Mouse (Mus musculus) heart, embryonic 13.5 days (tissue): Measurements from ENCODE around the gene H2-Ab1. TPM values are rescaled to one million over a fixed set of nuclear protein-coding genes. Genes with fewer than 3 reads are reported as not detected.

Experiments used
- ATAC-seq: fragments of 200-750 bp; cut with Nextera tagmentation; 2 replicates; pipeline ENCODE4 v1.8.0; 2017; ENCODE audit warnings: moderate TSS enrichment; ENCODE audit not compliant: insufficient number of reproducible peaks, low FRiP score, low TSS enrichment; ENCODE audit errors: extremely low read depth
- H3K27ac ChIP-seq: fragments of 300-500 bp; sonication (generic); replicated peaks from 2 replicates; pipeline ENCODE4 v1.5.1; 2015; ENCODE audit warnings: moderate library complexity, mild to moderate bottlenecking, inconsistent platforms
- H3K27me3 ChIP-seq: fragments of 300-500 bp; sonication (generic); replicated peaks from 2 replicates; pipeline ENCODE4 v1.6.1; 2015; ENCODE audit warnings: mild to moderate bottlenecking, inconsistent platforms
- H3K36me3 ChIP-seq: fragments of 300-500 bp; sonication (generic); 2 replicates; pipeline ENCODE4 v1.6.1; 2015; ENCODE audit warnings: mild to moderate bottlenecking, inconsistent platforms
- H3K4me1 ChIP-seq: fragments of 300-500 bp; sonication (generic); 2 replicates; pipeline ENCODE4 v1.6.1; 2015; ENCODE audit warnings: inconsistent platforms
- H3K4me2 ChIP-seq: fragments of 300-500 bp; sonication (generic); 2 replicates; pipeline ENCODE4 v1.6.1; 2015; ENCODE audit warnings: inconsistent platforms, mild to moderate bottlenecking, moderate library complexity
- H3K4me3 ChIP-seq: fragments of 300-500 bp; sonication (generic); 2 replicates; pipeline ENCODE4 v1.5.1; 2015; ENCODE audit warnings: moderate library complexity, mild to moderate bottlenecking, inconsistent platforms
- H3K9ac ChIP-seq: fragments of 300-500 bp; sonication (generic); 2 replicates; pipeline ENCODE4 v1.6.1; 2015; ENCODE audit warnings: inconsistent platforms, mild to moderate bottlenecking, moderate library complexity
- H3K9me3 ChIP-seq: fragments of 300-500 bp; sonication (generic); 2 replicates; pipeline ENCODE4 v1.6.1; 2016; ENCODE audit warnings: inconsistent platforms
- WGBS: fragments of 180-500 bp; shearing (Covaris S2); methylation state at CpG from one replicate; pipeline ENCODE4 v1.1.7; 2015; ENCODE audit warnings: mixed read lengths; 5-methylcytosine and 5-hydroxymethylcytosine counted together
- polyA plus RNA-seq: library from polyadenylated mRNA; unstranded; fragments of >200 nt; fragmentation: Nextera tagmentation; extraction: Ambion mirVana; gene quantifications from 2 replicates; pipeline ENCODE4 v1.2.1, GENCODE M21; 2015

The H2-Ab1 gene
- polyA plus RNA-seq, 1 experiment from 2014 or later, result 13.0 TPM

GRCm38 (mm10) chr17:34295891-34296794 lies 38.7 kb downstream of the H2-Ab1 start:
- no peak for ATAC-seq
- Histone ChIP-seq H3K4me1 (peaks cover 3% of the 10 kb centered on the region; the same call in 1 of the 2 replicates), H3K9me3 (no peaks in the 10 kb centered on the region), H3K4me2 (peak overlapping the region; percentile 69), H3K27me3 (peaks cover 25% of the 10 kb centered on the region), H3K36me3 (no peaks in the 10 kb centered on the region), H3K4me3 (peak overlapping the region; percentile 43), H3K27ac (no peak overlapping the region), H3K9ac (0 out of 2 replicates have a peak overlapping the region, but pooled peaks have one; percentile 41)
- WGBS, result 21% methylated on average over 23 of the region's 23 CpGs

GRCm38 (mm10) chr17:34299356-34299755 lies 41.9 kb downstream of the H2-Ab1 start:
- Histone ChIP-seq H3K4me1 (peaks cover 3% of the 10 kb centered on the region; the same call in 1 of the 2 replicates), H3K27ac (no peak overlapping the region), H3K27me3 (peaks cover 25% of the 10 kb centered on the region), H3K36me3 (no peaks in the 10 kb centered on the region), H3K9ac (no peak overlapping the region), H3K4me3 (no peak overlapping the region), H3K4me2 (no peak overlapping the region), H3K9me3 (no peaks in the 10 kb centered on the region)
- ATAC-seq, result no peak
- WGBS, result 59% methylated on average over 3 of the region's 3 CpGs

- peaks cover 3% of the 10 kb centered on the region; the same call in 1 of the 2 replicates for H3K4me1 ChIP-seq
- H3K4me2 ChIP-seq, result no peak overlapping the region
- no peaks in the 10 kb centered on the region for H3K36me3 ChIP-seq
- H3K4me3 ChIP-seq, result no peak overlapping the region
- H3K27me3 ChIP-seq, result peaks cover 21% of the 10 kb centered on the region
- H3K27ac ChIP-seq, result no peak overlapping the region
- WGBS, result 81% methylated on average over 8 of the region's 8 CpGs
- H3K9me3 ChIP-seq, result no peaks in the 10 kb centered on the region
- ATAC-seq, result no peak
- no peak overlapping the region for H3K9ac ChIP-seq
These were observed 42.6 kb downstream of the H2-Ab1 start for GRCm38 (mm10) chr17:34300071-34300470.

GRCm38 (mm10) chr17:34300691-34301566 lies 43.4 kb downstream of the H2-Ab1 start:
- Histone ChIP-seq H3K27ac (no peak overlapping the region), H3K36me3 (no peaks in the 10 kb centered on the region), H3K27me3 (peaks cover 18% of the 10 kb centered on the region), H3K4me1 (peaks cover under 1% of the 10 kb centered on the region; the same call in 1 of the 2 replicates), H3K4me3 (no peak overlapping the region), H3K4me2 (no peak overlapping the region), H3K9me3 (no peaks in the 10 kb centered on the region), H3K9ac (no peak overlapping the region)
- no peak for ATAC-seq
- WGBS, result 68% methylated on average over 23 of the region's 23 CpGs

- Histone ChIP-seq H3K4me1 (no peaks in the 10 kb centered on the region), H3K9me3 (no peaks in the 10 kb centered on the region), H3K27ac (no peak overlapping the region), H3K4me3 (no peak overlapping the region), H3K36me3 (no peaks in the 10 kb centered on the region), H3K4me2 (no peak overlapping the region), H3K9ac (no peak overlapping the region), H3K27me3 (peaks cover 14% of the 10 kb centered on the region)
- 83% methylated on average over 4 of the region's 4 CpGs for WGBS
- ATAC-seq, result no peak
These were observed 44.2 kb downstream of the H2-Ab1 start for GRCm38 (mm10) chr17:34301670-34302190.

GRCm38 (mm10) chr17:34303789-34304188 lies 46.3 kb downstream of the H2-Ab1 start:
- Histone ChIP-seq H3K36me3 (no peaks in the 10 kb centered on the region), H3K4me2 (no peak overlapping the region), H3K4me1 (no peaks in the 10 kb centered on the region), H3K27me3 (peaks cover 9% of the 10 kb centered on the region; the same call in 1 of the 2 replicates), H3K27ac (no peak overlapping the region), H3K9me3 (no peaks in the 10 kb centered on the region), H3K9ac (no peak overlapping the region), H3K4me3 (no peak overlapping the region)
- ATAC-seq, result no peak
- 77% methylated on average over 2 of the region's 2 CpGs for WGBS

- Histone ChIP-seq H3K36me3 (no peaks in the 10 kb centered on the region), H3K4me1 (0 out of 2 replicates have a peak, but pooled peaks cover 2% of the 10 kb centered on the region), H3K9ac (no peak overlapping the region), H3K4me3 (no peak overlapping the region), H3K27ac (no peak overlapping the region), H3K4me2 (no peak overlapping the region), H3K9me3 (no peaks in the 10 kb centered on the region), H3K27me3 (peaks cover 9% of the 10 kb centered on the region; the same call in 1 of the 2 replicates)
- ATAC-seq, result no peak
- WGBS, result 20% methylated on average over 4 of the region's 4 CpGs
These were observed 47.3 kb downstream of the H2-Ab1 start for GRCm38 (mm10) chr17:34304751-34305150.

- no peak for ATAC-seq
- no peaks in the 10 kb centered on the region for H3K9me3 ChIP-seq
These were observed 48.0 kb downstream of the H2-Ab1 start, which contains the start of gene H2-Eb1 for GRCm38 (mm10) chr17:34305380-34306030. Gene H2-Eb1, plus strand, starts transcription at chr17:34305867.

GRCm38 (mm10) chr17:34306407-34306806 lies 48.9 kb downstream of the H2-Ab1 start:
- Histone ChIP-seq H3K9me3 (no peaks in the 10 kb centered on the region), H3K9ac (no peak overlapping the region), H3K4me3 (no peak overlapping the region), H3K4me1 (peaks cover 5% of the 10 kb centered on the region; the same call in 1 of the 2 replicates), H3K4me2 (no peak overlapping the region), H3K27me3 (peaks cover 9% of the 10 kb centered on the region; the same call in 1 of the 2 replicates), H3K36me3 (no peaks in the 10 kb centered on the region), H3K27ac (no peak overlapping the region)
- ATAC-seq, result no peak
- 69% methylated on average over 2 of the region's 2 CpGs for WGBS

More at GRCm38 (mm10) chr17:34305380-34306030, 48.0 kb downstream of the H2-Ab1 start, which contains the start of gene H2-Eb1:
- peaks cover 5% of the 10 kb centered on the region; the same call in 1 of the 2 replicates for H3K4me1 ChIP-seq
- H3K9ac ChIP-seq, result no peak within 1 kb of the TSS
- H3K4me3 ChIP-seq, result no peak within 1 kb of the TSS
- H3K27ac ChIP-seq, result no peak within 1 kb of the TSS
- no peak within 1 kb of the TSS for H3K4me2 ChIP-seq
- H3K36me3 ChIP-seq, result no peaks in the 10 kb centered on the region
- H3K27me3 ChIP-seq, result peaks cover 9% of the 10 kb centered on the region; the same call in 1 of the 2 replicates

- ATAC-seq, result no peak
- no peak overlapping the region for H3K27ac ChIP-seq
- H3K27me3 ChIP-seq, result peaks cover 9% of the 10 kb centered on the region; the same call in 1 of the 2 replicates
- no peak overlapping the region for H3K4me2 ChIP-seq
- H3K4me3 ChIP-seq, result no peak overlapping the region
- no peak overlapping the region for H3K9ac ChIP-seq
- H3K4me1 ChIP-seq, result peaks cover 5% of the 10 kb centered on the region; the same call in 1 of the 2 replicates
- H3K9me3 ChIP-seq, result no peaks in the 10 kb centered on the region
- no peaks in the 10 kb centered on the region for H3K36me3 ChIP-seq
These were observed 49.7 kb downstream of the H2-Ab1 start for GRCm38 (mm10) chr17:34307216-34307615.
